Mouse (Mus musculus): ENCODE measurements around the gene Hist3h2ba. TPM values are rescaled to one million over a fixed set of nuclear protein-coding genes. Genes with fewer than 3 reads are reported as not detected.
A peak's percentile ranks its signal among the peaks of the same experiment; 100 is the strongest.

The Hist3h2ba gene
- total and polyA plus RNA-seq, 3 experiments: 0.21 to 48.2 TPM; not detected in 1

- TF ChIP-seq MAFK (IDR thresholded peaks at IDR 0.05; ENCODE audit: borderline replicate concordance, low read depth, low read length): peak; percentile 65; the same call in 1 of the 2 replicates
- TF ChIP-seq CTCF (IDR thresholded peaks at IDR 0.05 in 2 of 3, conservative IDR thresholded peaks at IDR 0.05 in 1 of 3; ENCODE audit: control insufficient read depth in 1 of 3, insufficient read depth in 1 of 3, low read depth in 2 of 3, low read length in 3 of 3, poor library complexity in 1 of 3, severe bottlenecking in 1 of 3): no peak
- TF ChIP-seq TBP (IDR thresholded peaks at IDR 0.05; ENCODE audit: low read depth, low read length): peak; percentile 97
- TF ChIP-seq ZNF384 (IDR thresholded peaks at IDR 0.05; ENCODE audit: low read depth, low read length): peak; percentile 66; the same call in 1 of the 2 replicates
- peak overlapping the region; percentile 54 for H3K9ac ChIP-seq (ENCODE audit: control insufficient read depth, low read depth, low read length, poor library complexity, severe bottlenecking)
- H3K27ac ChIP-seq (ENCODE audit: control insufficient read depth, low read depth, low read length): no peak overlapping the region
- peaks cover 4 to 15% of the 10 kb centered on the region in 2 experiments; a peak in 3 of 4 replicates for H3K4me1 ChIP-seq (ENCODE audit: control insufficient read depth in 1 of 2, insufficient read depth in 2 of 2, low read length in 2 of 2)
- DNase-seq (ENCODE audit: low read depth, low spot score): peak; percentile 75
- peak overlapping the region; percentile 29 to 72 for H3K4me3 ChIP-seq (ENCODE audit: control insufficient read depth in 1 of 2, insufficient read depth in 1 of 2, low read depth in 2 of 2, low read length in 2 of 2)
- peaks cover 1% of the 10 kb centered on the region; the same call in 1 of the 2 replicates for H3K79me2 ChIP-seq (ENCODE audit: control insufficient read depth, insufficient read depth, low read length, poor library complexity)
- peaks cover 0 to 13% of the 10 kb centered on the region in 2 experiments; a peak in 2 of 4 replicates for H3K36me3 ChIP-seq (ENCODE audit: control insufficient read depth in 1 of 2, insufficient read depth in 2 of 2, low read length in 2 of 2)
- no peaks in the 10 kb centered on the region for H3K27me3 ChIP-seq (ENCODE audit: control insufficient read depth in 1 of 2, insufficient read depth in 2 of 2, low read length in 2 of 2)
- H3K9me3 ChIP-seq (replicated peaks; ENCODE audit: insufficient read depth, low read length): no peaks in the 10 kb centered on the region
Observed at GRCm38 (mm10) chr11:58927053-58927452, 21.7 kb upstream of the Hist3h2ba start.

GRCm38 (mm10) chr11:58927790-58928651 is 20.7 kb upstream of the Hist3h2ba start:
- H3K27me3 ChIP-seq (ENCODE audit: control insufficient read depth in 1 of 2, insufficient read depth in 2 of 2, low read length in 2 of 2): no peaks in the 10 kb centered on the region
- H3K9me3 ChIP-seq (replicated peaks; ENCODE audit: insufficient read depth, low read length): no peaks in the 10 kb centered on the region
- H3K27ac ChIP-seq (ENCODE audit: control insufficient read depth, low read depth, low read length): peak overlapping the region; percentile 51
- peaks cover 0 to 13% of the 10 kb centered on the region in 2 experiments; a peak in 2 of 4 replicates for H3K36me3 ChIP-seq (ENCODE audit: control insufficient read depth in 1 of 2, insufficient read depth in 2 of 2, low read length in 2 of 2)
- H3K9ac ChIP-seq (ENCODE audit: control insufficient read depth, low read depth, low read length, poor library complexity, severe bottlenecking): peak overlapping the region; percentile 54
- H3K4me3 ChIP-seq (ENCODE audit: control insufficient read depth in 1 of 2, insufficient read depth in 1 of 2, low read depth in 2 of 2, low read length in 2 of 2): peak overlapping the region; percentile 62 to 72
- peaks cover 4 to 15% of the 10 kb centered on the region in 2 experiments; a peak in 3 of 4 replicates for H3K4me1 ChIP-seq (ENCODE audit: control insufficient read depth in 1 of 2, insufficient read depth in 2 of 2, low read length in 2 of 2)
- DNase-seq (ENCODE audit: low read depth, low spot score): peak; percentile 93
- H3K79me2 ChIP-seq (ENCODE audit: control insufficient read depth, insufficient read depth, low read length, poor library complexity): peaks cover 1% of the 10 kb centered on the region; the same call in 1 of the 2 replicates
- 0 out of 2 replicates have a peak, but pooled peaks have one; percentile 30 for TF ChIP-seq JUND (IDR thresholded peaks at IDR 0.05; ENCODE audit: low read depth, low read length)
- TF ChIP-seq RAD21 (IDR thresholded peaks at IDR 0.05; ENCODE audit: low read depth, low read length): peak; percentile 40
- TF ChIP-seq TBP (IDR thresholded peaks at IDR 0.05; ENCODE audit: low read depth, low read length): peak; percentile 99
- no peak for TF ChIP-seq USF2 (IDR thresholded peaks at IDR 0.05; ENCODE audit: borderline replicate concordance in 1 of 2, insufficient read depth in 1 of 2, low read depth in 1 of 2, low read length in 2 of 2)
- no peak for TF ChIP-seq ZNF384 (IDR thresholded peaks at IDR 0.05; ENCODE audit: low read depth, low read length)
- TF ChIP-seq USF1 (IDR thresholded peaks at IDR 0.05; ENCODE audit: low read depth, low read length): no peak
- TF ChIP-seq MAZ (IDR thresholded peaks at IDR 0.05; ENCODE audit: low read depth, low read length): peak; percentile 42; the same call in 1 of the 2 replicates
- TF ChIP-seq UBTF (IDR thresholded peaks at IDR 0.05; ENCODE audit: borderline replicate concordance, insufficient read depth, low read depth, low read length): no peak
- no peak for TF ChIP-seq ZKSCAN1 (IDR thresholded peaks at IDR 0.05; ENCODE audit: low read depth, low read length)
- TF ChIP-seq POLR2AphosphoS5 (IDR thresholded peaks at IDR 0.05; ENCODE audit: borderline replicate concordance, low read depth, low read length): peak; percentile 62; the same call in 1 of the 2 replicates
- TF ChIP-seq ZC3H11A (IDR thresholded peaks at IDR 0.05; ENCODE audit: low read depth, low read length): 0 out of 2 replicates have a peak, but pooled peaks have one; percentile 4
- no peak for TF ChIP-seq MEF2A (IDR thresholded peaks at IDR 0.05; ENCODE audit: extremely low read depth, insufficient replicate concordance, low read depth, low read length, poor library complexity, severe bottlenecking)
- peak; percentile 65; the same call in 1 of the 2 replicates for TF ChIP-seq POLR2AphosphoS2 (IDR thresholded peaks at IDR 0.05; ENCODE audit: low read length)
- no peak for TF ChIP-seq CHD1 (IDR thresholded peaks at IDR 0.05; ENCODE audit: low read depth, low read length)
- 0 out of 2 replicates have a peak, but pooled peaks have one; percentile 24 for TF ChIP-seq E2F4 (IDR thresholded peaks at IDR 0.05; ENCODE audit: borderline replicate concordance, low read depth, low read length)
- peak in 1 of 2 experiments; percentile 3; a peak in 1 of 4 replicates for TF ChIP-seq EP300 (IDR thresholded peaks at IDR 0.05; ENCODE audit: low read depth in 1 of 2, low read length in 2 of 2)
- TF ChIP-seq GABPA (IDR thresholded peaks at IDR 0.05; ENCODE audit: low read depth, low read length): no peak
- no peak for TF ChIP-seq ETS1 (IDR thresholded peaks at IDR 0.05; ENCODE audit: low read depth, low read length)
- TF ChIP-seq CHD2 (IDR thresholded peaks at IDR 0.05; ENCODE audit: low read length): peak; percentile 80
- TF ChIP-seq NELFE (IDR thresholded peaks at IDR 0.05; ENCODE audit: low read depth, low read length): peak; percentile 73
- peak; percentile 87 for TF ChIP-seq ZMIZ1 (IDR thresholded peaks at IDR 0.05; ENCODE audit: low read depth, low read length)
- no peak for TF ChIP-seq KAT2A (conservative IDR thresholded peaks at IDR 0.05; ENCODE audit: low read depth, low read length)
- 0 out of 2 replicates have a peak, but pooled peaks have one; percentile 27 for TF ChIP-seq HCFC1 (IDR thresholded peaks at IDR 0.05; ENCODE audit: low read depth, low read length)
- peak; percentile 49 for TF ChIP-seq SMC3 (IDR thresholded peaks at IDR 0.05; ENCODE audit: low read depth, low read length)
- no peak for TF ChIP-seq NRF1 (IDR thresholded peaks at IDR 0.05; ENCODE audit: insufficient read depth, low read depth, low read length, poor library complexity, severe bottlenecking)

Measured in MEL (cell line).